Mouse (Mus musculus) granulocyte monocyte progenitor cell, adult 5-6 weeks (primary cell): Measurements from ENCODE around the gene Hes5. TPM values are rescaled to one million over a fixed set of nuclear protein-coding genes. Genes with fewer than 3 reads are reported as not detected.

Experiments used
- ATAC-seq: replicated peaks from 2 replicates; pipeline ENCODE4 v1.8.0; 2016; ENCODE audit warnings: mild to moderate bottlenecking, moderate TSS enrichment, inconsistent platforms; ENCODE audit not compliant: poor library complexity, severe bottlenecking
- total RNA-seq, 2 experiments: library from RNA; stranded (forward) in 1 of 2; stranded (reverse) in 1 of 2; fragments of 200-712, 200-1000 nt in 1 of 2; fragments of >200 nt in 1 of 2; fragmentation: Nextera tagmentation in 1 of 2; gene quantifications; 2 replicates each; pipeline ENCODE4 v1.2.3; 2014 to 2017

Hes5 gene
- total RNA-seq, 2 experiments from 2014 or later = not detected

DNA sequence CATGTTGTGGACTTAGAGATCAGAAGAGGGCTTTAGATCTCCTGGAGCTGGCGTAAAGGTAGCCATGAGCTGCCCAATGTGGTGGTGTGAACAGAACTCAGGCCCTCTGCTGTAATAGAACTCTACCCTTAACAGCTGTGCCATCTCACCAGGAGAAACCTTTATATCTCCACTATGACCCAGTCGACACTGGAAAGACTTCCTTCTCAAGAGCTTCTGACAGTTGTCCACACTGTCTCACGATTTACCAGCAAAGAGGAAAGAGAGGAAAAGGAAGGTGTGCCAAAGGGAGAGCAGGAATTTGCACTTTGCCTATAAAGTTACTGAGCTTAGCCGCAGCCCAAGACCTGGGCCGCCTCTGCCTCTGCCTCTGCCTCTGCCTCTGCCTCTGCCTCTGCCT is 18.9 kb upstream of the Hes5 start:
- ATAC-seq = no peak

DNA sequence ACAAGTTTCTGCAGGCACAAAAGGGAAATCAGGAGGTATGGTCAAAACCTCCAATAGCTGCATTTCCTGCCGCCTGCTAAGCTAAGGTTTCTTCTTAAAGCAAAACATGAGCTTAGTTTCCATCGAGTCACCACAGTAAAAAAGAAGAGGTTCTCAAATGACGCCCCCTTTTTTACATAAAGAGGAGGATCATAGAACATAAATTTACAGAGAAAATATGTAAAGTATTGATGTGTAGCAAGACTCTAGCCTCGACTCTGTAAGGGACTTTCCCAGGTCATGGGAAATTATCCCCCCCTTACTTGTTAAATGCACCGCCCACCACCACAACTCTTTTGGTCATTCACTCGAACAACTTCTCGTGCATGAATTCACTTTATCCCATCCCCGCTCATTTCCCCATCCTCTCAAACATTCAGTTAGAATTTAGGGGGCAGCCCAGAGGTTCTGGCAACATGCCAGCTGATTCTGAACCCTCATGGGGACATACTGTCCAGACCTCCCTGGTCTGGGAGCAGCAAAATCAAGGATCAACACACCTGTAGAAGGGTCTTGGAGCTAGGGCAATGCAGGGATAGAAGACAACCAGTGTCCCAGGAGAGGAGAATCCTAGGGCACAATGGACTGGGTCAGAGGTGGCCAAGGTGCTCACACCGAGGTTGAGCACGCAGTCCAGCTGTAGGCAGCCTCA is 17.9 kb upstream of the Hes5 start:
- ATAC-seq = no peak

GRCm38 (mm10) chr4:154943323-154944039 is 17.2 kb upstream of the Hes5 start:
- ATAC-seq = no peak

- ATAC-seq = peak; percentile 92
Measured at GRCm38 (mm10) chr4:154944121-154944590, 16.6 kb upstream of the Hes5 start.

DNA sequence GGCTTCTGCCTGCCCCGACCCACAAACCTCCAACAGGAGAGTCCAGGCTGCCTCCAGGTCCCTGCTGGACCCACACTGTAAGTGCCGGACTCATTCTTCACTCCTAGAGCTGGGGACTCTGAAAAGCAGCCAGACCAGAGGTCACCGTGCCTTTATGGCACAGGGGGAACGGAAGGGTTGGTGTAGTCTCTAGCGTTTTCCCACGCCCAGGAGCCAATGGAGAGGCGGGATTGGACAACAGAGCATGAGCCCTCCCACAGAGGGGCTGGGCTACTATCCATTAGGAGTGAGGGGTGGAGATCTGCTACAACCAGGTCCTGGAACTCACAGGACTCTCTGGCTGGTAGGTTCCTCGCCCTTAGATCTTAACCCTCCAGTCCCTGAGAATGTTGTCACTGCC is 14.4 kb upstream of the Hes5 start:
- ATAC-seq = peak; percentile 62

- ATAC-seq = no peak
Measured at GRCm38 (mm10) chr4:154948066-154948939, 12.4 kb upstream of the Hes5 start.

DNA sequence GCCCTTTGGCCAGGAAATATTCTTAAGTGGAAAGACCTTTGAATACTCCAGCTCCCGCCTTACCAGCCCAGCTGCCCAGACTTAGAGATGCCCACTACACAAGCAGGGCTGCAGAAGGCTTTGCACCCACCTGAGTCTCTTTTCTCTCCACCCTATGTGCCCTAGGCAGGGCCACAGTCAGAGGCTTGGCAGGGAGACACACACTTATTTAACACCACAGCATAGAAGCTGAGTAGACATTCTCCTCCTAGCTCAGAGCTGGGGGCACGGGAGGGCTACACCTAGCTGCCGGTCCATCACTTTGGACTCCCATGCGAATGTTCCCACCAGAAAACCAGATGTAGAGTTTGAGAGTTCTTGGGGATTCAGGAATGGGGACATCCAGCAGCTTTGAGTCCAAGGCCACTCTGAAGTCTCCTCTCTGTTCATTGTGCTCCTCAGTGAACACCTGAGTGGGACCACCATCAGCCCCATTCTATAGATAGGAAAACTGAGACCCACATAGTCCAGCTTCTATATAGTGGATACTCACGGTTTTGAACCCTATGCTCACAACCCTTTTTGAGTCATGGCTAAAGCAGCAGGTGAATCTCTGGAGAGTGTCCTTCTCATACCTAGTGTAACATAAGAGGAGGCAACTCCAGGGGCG is 11.7 kb upstream of the Hes5 start:
- no peak for ATAC-seq

- no peak for ATAC-seq
Measured at GRCm38 (mm10) chr4:154949589-154949982, 11.1 kb upstream of the Hes5 start.

DNA sequence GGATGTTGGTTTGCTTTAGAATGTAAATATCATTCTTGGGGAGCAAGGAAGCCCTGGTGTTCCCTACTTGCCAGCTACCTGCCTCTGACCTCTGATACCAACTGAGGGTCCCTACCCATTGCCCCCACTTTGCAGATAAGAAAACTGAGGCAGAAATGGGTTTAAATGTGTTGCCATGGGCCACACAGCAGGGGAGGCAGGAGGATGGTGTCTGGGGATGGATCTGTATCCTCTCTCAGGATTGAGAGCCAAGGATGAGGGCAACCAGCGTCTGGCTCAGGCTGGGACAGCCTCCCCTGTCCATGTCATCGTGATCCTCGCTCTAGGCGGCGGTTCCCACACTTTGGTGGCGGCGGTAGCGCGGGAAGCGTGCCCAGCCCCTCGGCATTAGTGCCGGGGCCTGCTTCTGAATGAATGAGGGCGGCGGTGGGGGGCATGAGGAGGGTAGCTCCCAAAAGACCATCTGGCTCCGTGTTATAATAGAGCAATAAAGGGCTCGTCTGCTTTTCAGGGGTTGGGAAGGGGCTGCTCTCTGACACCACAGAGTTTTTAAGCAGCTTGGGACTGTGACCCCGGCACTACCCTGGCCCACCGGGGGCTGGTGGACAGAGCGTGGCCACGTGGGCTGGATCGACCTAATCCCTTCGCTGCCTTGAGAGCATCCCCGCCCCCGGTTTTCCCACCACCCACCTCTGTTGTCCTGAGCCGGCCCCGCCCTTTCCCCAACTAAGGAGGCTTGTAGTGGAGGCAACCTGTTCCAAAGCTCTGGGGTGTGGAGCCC is 8.1 kb upstream of the Hes5 start:
- ATAC-seq = no peak

GRCm38 (mm10) chr4:154956604-154957003 is 4.1 kb upstream of the Hes5 start:
- ATAC-seq = no peak

DNA sequence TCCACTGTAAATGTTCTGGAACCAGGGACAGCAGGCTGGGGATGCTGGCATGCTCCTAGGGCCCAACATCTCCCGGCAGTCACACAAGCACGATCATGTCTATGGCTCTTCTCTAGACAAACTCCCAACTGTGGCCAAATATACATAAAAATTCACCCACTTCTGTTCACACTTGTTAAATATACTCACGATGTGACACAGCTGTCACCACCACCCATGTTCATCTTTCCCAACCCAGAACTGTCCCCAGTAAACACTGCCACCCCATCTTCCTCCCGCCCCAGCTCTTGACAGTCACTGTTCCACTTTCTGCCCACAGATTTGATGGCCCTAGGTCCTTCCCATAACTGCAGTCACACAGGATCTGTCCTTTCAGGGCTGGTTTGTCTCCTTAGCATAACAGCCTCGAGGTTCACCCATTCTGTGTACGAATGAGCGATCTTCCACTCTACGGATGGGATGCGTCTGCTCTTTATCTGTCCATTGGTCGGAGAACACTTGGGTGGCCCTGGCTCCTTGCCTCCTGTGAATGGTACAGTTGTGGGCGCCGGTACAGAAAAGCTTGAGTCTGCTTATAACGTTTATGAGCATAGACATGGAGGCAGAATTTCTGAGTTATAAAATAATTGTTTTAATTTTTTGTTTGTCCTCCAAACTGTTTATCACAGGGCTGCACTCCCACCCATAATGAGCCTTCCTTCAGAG is 3.3 kb upstream of the Hes5 start:
- ATAC-seq = no peak

DNA sequence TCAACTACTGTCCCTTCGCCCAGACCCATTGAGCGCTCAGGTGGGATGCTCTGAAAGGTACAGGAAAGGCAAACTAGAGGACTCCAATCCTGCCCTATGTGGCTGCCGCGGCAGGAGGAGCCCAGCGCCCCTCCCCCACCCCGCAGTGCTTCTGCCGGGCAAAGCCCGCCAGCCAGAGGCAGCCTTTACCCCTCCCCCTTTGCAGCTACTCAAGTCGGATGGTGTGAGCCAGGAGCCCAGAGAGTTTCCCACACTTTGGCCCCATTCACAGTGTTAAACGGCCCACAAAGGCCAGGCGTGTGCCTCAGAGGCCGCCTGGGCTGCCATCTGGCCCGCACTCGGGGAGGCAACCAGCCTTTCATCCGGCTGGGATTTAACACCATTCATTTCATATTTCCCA is 2.6 kb upstream of the Hes5 start:
- ATAC-seq = no peak

GRCm38 (mm10) chr4:154958621-154959020 is 2.1 kb upstream of the Hes5 start:
- no peak for ATAC-seq

DNA sequence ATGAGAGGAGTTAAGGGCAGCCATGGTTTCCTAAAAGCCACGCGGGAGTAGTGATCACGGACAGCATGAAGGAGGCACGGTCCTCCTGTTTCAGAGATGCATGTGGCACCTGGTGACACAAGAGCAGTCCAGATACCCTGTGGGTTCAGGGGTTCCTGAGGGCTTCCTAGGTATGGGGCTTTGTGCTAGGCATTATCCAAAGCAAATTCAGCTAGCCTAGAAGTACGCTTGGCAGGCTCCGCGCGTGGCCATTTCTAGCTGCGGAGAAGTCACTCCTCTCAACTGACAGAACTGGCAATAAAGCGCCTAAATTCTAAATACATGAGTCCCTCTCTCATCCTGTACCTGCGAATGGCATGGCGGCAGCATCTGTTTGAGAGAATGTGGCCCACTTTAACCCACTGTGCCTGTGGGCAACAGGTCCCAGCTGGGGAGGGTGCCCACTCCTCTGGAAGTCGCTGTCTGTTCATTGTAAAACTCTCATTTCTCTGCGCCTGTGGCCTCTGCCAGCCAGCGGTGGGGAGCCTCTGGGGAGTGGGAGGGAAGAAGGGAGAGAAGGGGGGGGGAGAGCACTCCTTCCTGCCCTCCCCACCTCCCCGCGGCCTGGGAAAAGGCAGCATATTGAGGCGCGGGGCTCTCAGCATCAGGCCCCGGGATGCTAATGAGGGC is 568 bp upstream of the Hes5 start:
- no peak for ATAC-seq

DNA sequence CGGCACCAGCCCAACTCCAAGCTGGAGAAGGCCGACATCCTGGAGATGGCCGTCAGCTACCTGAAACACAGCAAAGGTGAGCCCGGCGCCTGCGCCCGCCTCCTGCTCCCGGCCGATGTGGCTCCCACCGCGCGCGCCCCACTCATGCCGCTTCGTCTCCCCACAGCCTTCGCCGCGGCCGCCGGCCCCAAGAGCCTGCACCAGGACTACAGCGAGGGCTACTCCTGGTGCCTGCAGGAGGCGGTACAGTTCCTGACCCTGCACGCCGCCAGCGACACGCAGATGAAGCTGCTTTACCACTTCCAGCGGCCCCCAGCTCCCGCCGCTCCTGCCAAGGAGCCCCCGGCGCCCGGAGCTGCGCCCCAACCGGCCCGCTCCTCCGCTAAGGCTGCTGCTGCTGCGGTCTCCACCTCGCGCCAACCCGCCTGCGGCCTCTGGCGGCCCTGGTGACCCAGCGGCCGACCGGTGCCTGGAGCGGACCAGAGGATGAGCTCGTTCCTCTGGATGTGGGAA is 559 bp downstream of the Hes5 start:
- ATAC-seq = peak; percentile 29

GRCm38 (mm10) chr4:154961911-154962310 is 1.2 kb downstream of the Hes5 start:
- peak; percentile 54 for ATAC-seq

DNA sequence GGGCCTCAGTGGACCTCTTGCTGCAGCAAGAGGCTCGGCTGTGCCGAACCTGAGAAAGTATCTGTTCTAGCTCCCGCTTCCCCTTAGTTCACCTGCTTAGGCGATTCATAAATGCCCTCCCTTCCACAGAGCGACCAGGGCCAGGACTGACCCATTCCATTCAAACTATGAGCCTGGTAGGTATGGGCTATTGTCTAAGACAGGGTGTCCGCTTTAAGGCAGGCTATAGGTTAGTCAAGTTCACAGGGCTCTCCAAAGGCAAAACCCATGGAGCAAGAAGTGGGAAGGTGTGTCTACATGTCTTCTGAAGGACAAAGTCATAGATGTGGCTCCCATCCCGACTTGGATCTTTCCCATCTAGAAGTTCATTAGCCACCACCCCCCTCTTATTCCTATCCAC is 2.0 kb downstream of the Hes5 start:
- ATAC-seq = no peak

DNA sequence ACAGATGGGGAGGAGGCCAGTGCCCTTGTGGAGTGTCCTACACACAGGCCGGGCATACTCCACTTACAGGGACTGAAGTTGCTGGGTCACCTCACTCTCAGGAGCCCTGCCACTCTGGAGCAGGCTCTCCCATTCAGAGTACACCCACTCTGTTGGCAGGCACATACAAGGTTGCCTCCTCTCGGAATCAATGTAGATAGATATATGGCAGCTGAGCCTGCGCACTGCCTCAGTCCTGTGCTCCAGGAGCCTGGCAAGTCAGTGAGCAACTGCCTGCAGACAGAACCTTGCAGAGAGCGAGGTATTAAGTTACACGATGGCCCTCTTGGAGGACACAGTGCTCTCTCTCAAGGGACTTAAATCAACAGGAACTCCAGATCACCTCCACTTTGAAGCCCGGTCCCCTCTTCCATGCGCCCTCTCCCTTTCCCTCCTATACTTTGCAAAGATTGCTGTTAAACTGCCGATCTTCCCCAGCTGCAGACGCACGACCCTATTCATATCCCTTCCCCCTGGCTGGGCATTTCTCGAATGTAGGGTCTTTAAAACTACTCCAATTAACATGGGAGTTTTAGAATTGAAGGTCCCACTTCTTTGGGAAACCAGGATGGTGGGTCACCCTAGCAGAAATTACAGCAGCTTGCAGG is 2.6 kb downstream of the Hes5 start:
- ATAC-seq = no peak
